In the genomic region with DNA sequence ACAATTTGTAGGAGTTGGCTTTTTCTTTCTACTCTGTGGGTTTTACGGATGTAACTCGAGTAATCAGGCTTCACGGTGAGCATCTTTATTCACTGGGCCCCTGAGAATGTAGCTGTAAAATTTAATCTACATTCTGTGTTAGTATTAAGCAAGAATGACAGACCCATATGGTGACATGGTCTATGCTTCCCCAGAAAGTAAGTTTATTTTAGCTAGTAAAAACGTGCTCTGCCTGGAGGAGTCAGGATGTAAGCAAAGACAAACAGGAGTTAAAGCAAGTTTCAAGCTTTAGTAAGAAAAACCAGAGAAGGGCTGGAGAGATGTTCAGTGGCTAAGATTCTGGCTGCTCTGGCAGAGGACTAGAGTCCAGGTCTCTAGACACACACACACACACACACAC, we compare ENCODE assay signal across 30 mouse cellular contexts.
"Had no signal": no experiment of that assay in that cellular context is flagged by ENCODE, and none has a peak within 500 bp of the region (broad histone marks: within the 10 kb centered on the region; RNA-seq: fewer than 3 reads in every experiment).

No protein-coding gene starts in this region.

- ATAC-seq: liver, embryonic 12.5 days; liver, postnatal 0 days; lung, postnatal 0 days; midbrain, embryonic 13.5 days; midbrain, embryonic 15.5 days had no signal

- H3K4me2 ChIP-seq: limb, embryonic 12.5 days; limb, embryonic 15.5 days; liver, embryonic 11.5 days; liver, embryonic 12.5 days; liver, embryonic 13.5 days; liver, embryonic 15.5 days; lung, embryonic 14.5 days; lung, embryonic 15.5 days; midbrain, embryonic 12.5 days; midbrain, embryonic 13.5 days; midbrain, embryonic 15.5 days; neural tube, embryonic 12.5 days; neural tube, embryonic 13.5 days had no signal

- H3K9me3 ChIP-seq: limb, embryonic 12.5 days; limb, embryonic 15.5 days; liver, embryonic 12.5 days; liver, embryonic 13.5 days; liver, embryonic 15.5 days; lung, embryonic 15.5 days; megakaryocyte, embryonic 14.5 days; midbrain, embryonic 10.5 days; midbrain, embryonic 12.5 days; midbrain, embryonic 13.5 days; midbrain, embryonic 15.5 days; neural tube, embryonic 12.5 days; neural tube, embryonic 13.5 days had no signal

- H3K27me3 ChIP-seq: limb, embryonic 12.5 days; limb, embryonic 15.5 days; liver, embryonic 12.5 days; liver, embryonic 13.5 days; liver, embryonic 15.5 days; lung, embryonic 15.5 days; megakaryocyte, embryonic 14.5 days; midbrain, embryonic 12.5 days; midbrain, embryonic 13.5 days; midbrain, embryonic 15.5 days; neural tube, embryonic 12.5 days; neural tube, embryonic 13.5 days had no signal

- H3K9ac ChIP-seq: limb, embryonic 12.5 days; limb, embryonic 15.5 days; liver, embryonic 12.5 days; liver, embryonic 13.5 days; liver, embryonic 14.5 days; liver, embryonic 15.5 days; liver, postnatal 0 days; lung, embryonic 14.5 days; lung, embryonic 15.5 days; midbrain, embryonic 12.5 days; midbrain, embryonic 13.5 days; midbrain, embryonic 15.5 days; neural tube, embryonic 12.5 days; neural tube, embryonic 13.5 days had no signal

- H3K4me3 ChIP-seq: left cerebral cortex, adult 2 months; limb, embryonic 12.5 days; limb, embryonic 15.5 days; liver, embryonic 12.5 days; liver, embryonic 13.5 days; liver, embryonic 15.5 days; lung, embryonic 15.5 days; megakaryocyte, embryonic 14.5 days; midbrain, embryonic 10.5 days; midbrain, embryonic 12.5 days; midbrain, embryonic 13.5 days; midbrain, embryonic 15.5 days; myocyte; neural tube, embryonic 12.5 days; neural tube, embryonic 13.5 days had no signal

- DNase-seq: left cerebral cortex, postnatal 4 days; liver; liver, embryonic 13.5 days; liver, postnatal 0 days; lung, adult 18-20 months; lung, adult 2 months; lung, embryonic 14.5 days; lung, postnatal 10 days; lung, postnatal 14 days; lung, postnatal 36 days; lung, postnatal 4 days; midbrain, embryonic 14.5 days had no signal

- H3K4me1 ChIP-seq: limb, embryonic 12.5 days; limb, embryonic 15.5 days; liver, embryonic 12.5 days; liver, embryonic 13.5 days; liver, embryonic 15.5 days; lung, embryonic 15.5 days; midbrain, embryonic 10.5 days; midbrain, embryonic 12.5 days; midbrain, embryonic 13.5 days; midbrain, embryonic 15.5 days; neural tube, embryonic 12.5 days; neural tube, embryonic 13.5 days had no signal

- H3K27ac ChIP-seq: left cerebral cortex, adult 2 months; limb, embryonic 12.5 days; limb, embryonic 15.5 days; liver, embryonic 12.5 days; liver, embryonic 13.5 days; liver, embryonic 14.5 days; liver, embryonic 15.5 days; lung, embryonic 15.5 days; macrophage; midbrain, embryonic 10.5 days; midbrain, embryonic 12.5 days; midbrain, embryonic 13.5 days; midbrain, embryonic 15.5 days; neural tube, embryonic 12.5 days; neural tube, embryonic 13.5 days had no signal
